Mouse (Mus musculus): Measurements from ENCODE around the gene Max.

DNA sequence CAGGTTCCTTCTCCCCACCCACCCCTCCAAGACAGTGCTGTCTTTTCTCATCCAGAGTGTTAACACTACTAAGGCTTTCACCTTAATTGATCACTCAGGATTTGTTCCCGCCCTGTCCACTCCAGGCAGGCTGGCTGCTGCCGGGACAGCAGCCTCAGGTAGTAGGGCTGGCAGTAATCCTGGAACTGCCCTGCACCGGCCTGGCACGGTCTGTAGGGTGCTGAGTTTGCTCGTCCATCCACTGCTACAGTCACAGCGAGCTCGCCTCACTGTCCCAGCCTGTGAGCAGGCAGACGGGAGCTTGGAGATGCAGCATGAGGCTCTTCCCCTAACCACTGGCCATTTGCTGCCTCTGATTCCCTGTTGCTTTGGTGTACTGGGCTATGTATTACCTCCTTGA, 41.0 kb downstream of the Max start:
- TF ChIP-seq POLR2A (IDR thresholded peaks at IDR 0.05; ENCODE audit: low read depth, low read length), result no peak
- TF ChIP-seq CTCF (IDR thresholded peaks at IDR 0.05; ENCODE audit: extremely low read depth, insufficient read depth, insufficient read length, insufficient replicate concordance), result no peak

Data from spleen, adult 2 months (tissue).